8 mouse cellular contexts compared by ENCODE assay signal in genomic region chr5:105700070-105700851, GRCm38 (mm10). TPM values are rescaled to one million over a fixed set of nuclear protein-coding genes. Genes with fewer than 3 reads are reported as not detected.
DNase-seq lines count a peak whose midpoint lies in the region; ATAC-seq and TF ChIP-seq lines count a peak whose summit lies in the region.

No protein-coding gene starts in this region.

- TF ChIP-seq CTCF in CH12.LX (conservative IDR thresholded peaks at IDR 0.05 in 1 of 2, IDR thresholded peaks at IDR 0.05 in 1 of 2; ENCODE audit: low read depth in 2 of 2, low read length in 2 of 2): peak in 1 of 2 experiments; percentile 8; a peak in 1 of 4 replicates

- no peak for TF ChIP-seq EP300 in CH12.LX (IDR thresholded peaks at IDR 0.05; ENCODE audit: low read length)

- H3K9me3 ChIP-seq in CH12.LX (replicated peaks; ENCODE audit: low read length): no peaks in the 10 kb centered on the region
- H3K9me3 ChIP-seq in forebrain, embryonic 12.5 days: no peaks in the 10 kb centered on the region
- H3K9me3 ChIP-seq in heart, embryonic 16.5 days (replicated peaks; ENCODE audit: control insufficient read depth, low read length): no peaks in the 10 kb centered on the region
- no peaks in the 10 kb centered on the region for H3K9me3 ChIP-seq in liver, embryonic 16.5 days (replicated peaks; ENCODE audit: control insufficient read depth, low read length)
- no peaks in the 10 kb centered on the region for H3K9me3 ChIP-seq in neural tube, embryonic 11.5 days (ENCODE audit: control insufficient read depth, low read length)
- H3K9me3 ChIP-seq in stomach, embryonic 15.5 days: no peaks in the 10 kb centered on the region

- peak overlapping the region; percentile 87 for H3K27ac ChIP-seq in CH12.LX (ENCODE audit: insufficient read depth, low read depth)
- H3K27ac ChIP-seq in forebrain, embryonic 12.5 days: peak overlapping the region; percentile 97
- peak overlapping the region; percentile 87 for H3K27ac ChIP-seq in heart, embryonic 16.5 days (ENCODE audit: low read length)
- H3K27ac ChIP-seq in liver, embryonic 16.5 days (ENCODE audit: low read length): peak overlapping the region; percentile 76
- H3K27ac ChIP-seq in neural tube, embryonic 11.5 days (ENCODE audit: low read depth, low read length): peak overlapping the region; percentile 97
- peak overlapping the region; percentile 94 for H3K27ac ChIP-seq in stomach, embryonic 15.5 days

- dilution Hi-C loops in CH12.LX (cut with MboI; ENCODE audit: extremely low pct_ligation_motif_present, extremely low pct_unique_long_range_greater_than_20kb, low sequenced_read_pairs): no loop called here

- no peaks in the 10 kb centered on the region for H3K27me3 ChIP-seq in CH12.LX (replicated peaks)
- H3K27me3 ChIP-seq in forebrain, embryonic 12.5 days: no peaks in the 10 kb centered on the region
- H3K27me3 ChIP-seq in heart, embryonic 16.5 days (ENCODE audit: control insufficient read depth, insufficient read depth, low read length): no peaks in the 10 kb centered on the region
- peaks cover 9% of the 10 kb centered on the region for H3K27me3 ChIP-seq in liver, embryonic 16.5 days (ENCODE audit: control insufficient read depth, insufficient read depth, low read depth, low read length)
- no peaks in the 10 kb centered on the region for H3K27me3 ChIP-seq in neural tube, embryonic 11.5 days (ENCODE audit: control insufficient read depth, insufficient read depth, low read length)
- H3K27me3 ChIP-seq in stomach, embryonic 15.5 days (replicated peaks): no peaks in the 10 kb centered on the region

- peak overlapping the region; percentile 96 for H3K9ac ChIP-seq in CH12.LX (ENCODE audit: insufficient read depth, low read depth)
- peak overlapping the region; percentile 100 for H3K9ac ChIP-seq in forebrain, embryonic 12.5 days
- peak overlapping the region; percentile 94 for H3K9ac ChIP-seq in heart, embryonic 16.5 days (ENCODE audit: low read length)
- H3K9ac ChIP-seq in liver, embryonic 16.5 days (ENCODE audit: low read depth, low read length): peak overlapping the region; percentile 74
- peak overlapping the region; percentile 98 for H3K9ac ChIP-seq in neural tube, embryonic 11.5 days (ENCODE audit: low read length)
- peak overlapping the region; percentile 89 for H3K9ac ChIP-seq in stomach, embryonic 15.5 days

- peak; percentile 18 for TF ChIP-seq RAD21 in CH12.LX (IDR thresholded peaks at IDR 0.05; ENCODE audit: low read depth, low read length)

- peak; percentile 73 for ATAC-seq in forebrain, embryonic 12.5 days (ENCODE audit: low FRiP score)
- peak; percentile 70 for ATAC-seq in heart, embryonic 16.5 days (replicated peaks; ENCODE audit: extremely low read depth, insufficient read depth, low FRiP score)
- ATAC-seq in liver, embryonic 16.5 days (ENCODE audit: low read depth): peak; percentile 67
- peak; percentile 68 for ATAC-seq in neural tube, embryonic 11.5 days (ENCODE audit: insufficient read depth, low FRiP score, low TSS enrichment)
- ATAC-seq in stomach, embryonic 15.5 days (ENCODE audit: insufficient read depth, low FRiP score, low read depth): peak; percentile 67

- H3K4me1 ChIP-seq in CH12.LX (ENCODE audit: control insufficient read depth in 1 of 2, insufficient read depth in 2 of 2): peaks cover 14 to 48% of the 10 kb centered on the region in 2 experiments
- peaks cover 50% of the 10 kb centered on the region for H3K4me1 ChIP-seq in forebrain, embryonic 12.5 days
- H3K4me1 ChIP-seq in heart, embryonic 16.5 days (ENCODE audit: control insufficient read depth, insufficient read depth, low read length): peaks cover 23% of the 10 kb centered on the region
- H3K4me1 ChIP-seq in liver, embryonic 16.5 days (ENCODE audit: control insufficient read depth, low read depth, low read length): peaks cover 25% of the 10 kb centered on the region
- H3K4me1 ChIP-seq in neural tube, embryonic 11.5 days (ENCODE audit: control insufficient read depth, insufficient read depth, low read length): peaks cover 6% of the 10 kb centered on the region; the same call in 1 of the 2 replicates
- H3K4me1 ChIP-seq in stomach, embryonic 15.5 days: peaks cover 24% of the 10 kb centered on the region; the same call in 1 of the 2 replicates

- under 1% methylated on average over 100 of the region's 101 CpGs for WGBS in forebrain, embryonic 12.5 days
- WGBS in heart, embryonic 16.5 days: under 1% methylated on average over 90 of the region's 101 CpGs
- WGBS in liver, embryonic 16.5 days (ENCODE audit: insufficient replicate concordance): under 1% methylated on average over 96 of the region's 101 CpGs
- WGBS in neural tube, embryonic 11.5 days: under 1% methylated on average over 97 of the region's 101 CpGs
- under 1% methylated on average over 98 of the region's 101 CpGs for WGBS in stomach, embryonic 15.5 days

- TF ChIP-seq POLR2A in CH12.LX (IDR thresholded peaks at IDR 0.05; ENCODE audit: low read depth, low read length): peak; percentile 63

- DNase-seq in CH12.LX (ENCODE audit: extremely low read depth): peak; percentile 69
- DNase-seq in c-Kit-positive CD71-positive TER-119-positive erythroid progenitor cells, embryonic 14.5 days (ENCODE audit: low spot score): peak; percentile 56
- DNase-seq in kidney, postnatal 25 days: peak; percentile 84 to 95
- peak; percentile 85 for DNase-seq in neural tube, embryonic 11.5 days (ENCODE audit: low spot score)

- H3K4me2 ChIP-seq in CH12.LX (ENCODE audit: insufficient read depth, low read depth, poor library complexity, severe bottlenecking): no peak overlapping the region
- H3K4me2 ChIP-seq in forebrain, embryonic 12.5 days: peak overlapping the region; percentile 85
- peak overlapping the region; percentile 93 for H3K4me2 ChIP-seq in heart, embryonic 16.5 days (ENCODE audit: low read depth, low read length)
- peak overlapping the region; percentile 88 for H3K4me2 ChIP-seq in liver, embryonic 16.5 days (ENCODE audit: low read depth, low read length)
- peak overlapping the region; percentile 87 for H3K4me2 ChIP-seq in neural tube, embryonic 11.5 days (ENCODE audit: low read depth)
- H3K4me2 ChIP-seq in stomach, embryonic 15.5 days: peak overlapping the region; percentile 94

- peaks cover 46% of the 10 kb centered on the region for H3K79me2 ChIP-seq in CH12.LX (replicated peaks; ENCODE audit: control insufficient read depth, extremely low read depth, insufficient read depth, poor library complexity, severe bottlenecking)

- peak overlapping the region; percentile 86 to 95 (median 91) for H3K4me3 ChIP-seq in CH12.LX (replicated peaks in 1 of 3; ENCODE audit: low read depth in 2 of 3, low read length in 2 of 3, poor library complexity in 1 of 3)
- H3K4me3 ChIP-seq in forebrain, embryonic 12.5 days (replicated peaks): peak overlapping the region; percentile 94
- H3K4me3 ChIP-seq in heart, embryonic 16.5 days (ENCODE audit: low read length): peak overlapping the region; percentile 89
- peak overlapping the region; percentile 75 for H3K4me3 ChIP-seq in liver, embryonic 16.5 days (ENCODE audit: low read depth, low read length)
- H3K4me3 ChIP-seq in neural tube, embryonic 11.5 days (ENCODE audit: low read depth, low read length): peak overlapping the region; percentile 90
- H3K4me3 ChIP-seq in stomach, embryonic 15.5 days (replicated peaks): peak overlapping the region; percentile 88

- peaks cover 14 to 27% of the 10 kb centered on the region in 2 experiments for H3K36me3 ChIP-seq in CH12.LX (replicated peaks in 1 of 2; ENCODE audit: control insufficient read depth in 1 of 2, insufficient read depth in 1 of 2, low read length in 1 of 2)
- 0 out of 2 replicates have a peak, but pooled peaks cover 6% of the 10 kb centered on the region for H3K36me3 ChIP-seq in forebrain, embryonic 12.5 days (replicated peaks)
- no peaks in the 10 kb centered on the region for H3K36me3 ChIP-seq in heart, embryonic 16.5 days (ENCODE audit: control insufficient read depth, insufficient read depth)
- H3K36me3 ChIP-seq in liver, embryonic 16.5 days (ENCODE audit: control insufficient read depth, insufficient read depth): no peaks in the 10 kb centered on the region
- H3K36me3 ChIP-seq in neural tube, embryonic 11.5 days (ENCODE audit: control insufficient read depth, insufficient read depth, low read length): no peaks in the 10 kb centered on the region
- no peaks in the 10 kb centered on the region for H3K36me3 ChIP-seq in stomach, embryonic 15.5 days

- in situ Hi-C loops in CH12.LX (cut with MboI; ENCODE audit: low pct_ligation_motif_present, low pct_unique_long_range_greater_than_20kb, low sequenced_read_pairs): no loop called here

TF ChIP-seq in CH12.LX, 34 proteins besides CTCF, POLR2A, EP300 and RAD21 (continues in another document):
- TF ChIP-seq TCF12 (IDR thresholded peaks at IDR 0.05; ENCODE audit: low read depth, low read length) (peak; percentile 85), ZMIZ1 (IDR thresholded peaks at IDR 0.05; ENCODE audit: low read depth, low read length) (no peak; the same call in 1 of the 2 replicates), ZC3H11A (IDR thresholded peaks at IDR 0.05; ENCODE audit: low read depth, low read length) (no peak), MAFK (IDR thresholded peaks at IDR 0.05; ENCODE audit: insufficient replicate concordance, low read length) (no peak), JUND (conservative IDR thresholded peaks at IDR 0.05; ENCODE audit: low read depth, low read length) (no peak), ZNF384 (IDR thresholded peaks at IDR 0.05; ENCODE audit: low read depth, low read length) (no peak), UBTF (IDR thresholded peaks at IDR 0.05; ENCODE audit: low read depth, low read length) (peak; percentile 85), CHD2 (IDR thresholded peaks at IDR 0.05; ENCODE audit: low read length) (no peak), POLR2AphosphoS2 (IDR thresholded peaks at IDR 0.05; ENCODE audit: low read depth, low read length) (peak; percentile 69; the same call in 1 of the 2 replicates), KAT2A (IDR thresholded peaks at IDR 0.05; ENCODE audit: insufficient replicate concordance, low read length) (no peak), NELFE (IDR thresholded peaks at IDR 0.05; ENCODE audit: low read depth, low read length) (peak; percentile 52; the same call in 1 of the 2 replicates), SIN3A (IDR thresholded peaks at IDR 0.05; ENCODE audit: low read length) (no peak; the same call in 1 of the 2 replicates), GABPA (IDR thresholded peaks at IDR 0.05; ENCODE audit: insufficient replicate concordance, low read depth, low read length) (no peak)

RNA-seq across cellular contexts. Expression of gene Lrrc8d, which starts 0.5 kb away (rescaled TPM):
- 15.9 and 16.6 TPM in 2 replicates for total RNA-seq in CH12.LX (2012; rRNA removed)
- 5.2 and 7.0 TPM in 2 replicates for total RNA-seq in CH12.LX (2014; rRNA removed)
- 26.1 and 29.2 TPM in 2 replicates for polyA plus RNA-seq in CH12.LX (2012; ENCODE audit: insufficient read length, low read depth)
- 32.7 and 36.6 TPM in 2 replicates for polyA plus RNA-seq in forebrain, embryonic 12.5 days (2016; fragmentation: Nextera tagmentation; extraction: Ambion mirVana)
- polyA plus RNA-seq in heart, embryonic 16.5 days (2015; fragmentation: Nextera tagmentation; extraction: Ambion mirVana): 8.3 and 9.6 TPM in 2 replicates
- 7.2 and 8.0 TPM in 2 replicates for polyA plus RNA-seq in liver, embryonic 16.5 days (2015; fragmentation: Nextera tagmentation; extraction: Ambion mirVana)
- 28.1 and 28.6 TPM in 2 replicates for polyA plus RNA-seq in neural tube, embryonic 11.5 days (2014; fragmentation: Nextera tagmentation; extraction: Ambion mirVana)
- polyA plus RNA-seq in stomach, embryonic 15.5 days (2015; fragmentation: Nextera tagmentation; extraction: Ambion mirVana): 14.1 and 17.9 TPM in 2 replicates

Comparison
In these comparisons a context has a peak if more than half of its experiments do, and no peak if none do; other contexts are left out.
1. Peak in every context shown above with its lines: DNase-seq, ATAC-seq, H3K4me3 ChIP-seq and H3K27ac ChIP-seq.